Mouse (Mus musculus) megakaryocyte, embryonic 14.5 days (primary cell): Measurements from ENCODE around the gene Hdhd3. TPM values are rescaled to one million over a fixed set of nuclear protein-coding genes. Genes with fewer than 3 reads are reported as not detected.
"Not testable (repeated sequence)": the region's sequence is repeated elsewhere in the genome, so short reads cannot be mapped to it uniquely, and the experiment has no call there.

ENCODE experiments used
- H3K27me3 ChIP-seq: replicated peaks from 2 replicates; pipeline ENCODE3; 2012; ENCODE audit warnings: inconsistent platforms
- H3K36me3 ChIP-seq: replicated peaks from 2 replicates; pipeline ENCODE3; 2012; ENCODE audit warnings: low read length, inconsistent platforms, mixed read lengths
- H3K4me1 ChIP-seq: 2 replicates; pipeline ENCODE4 v1.6.1; 2012; ENCODE audit warnings: inconsistent platforms
- H3K4me3 ChIP-seq: replicated peaks from 2 replicates; pipeline ENCODE3; 2012; ENCODE audit warnings: moderate library complexity, mild to moderate bottlenecking, inconsistent platforms
- H3K9me3 ChIP-seq: 2 replicates; pipeline ENCODE4 v1.6.1; 2012; ENCODE audit warnings: inconsistent platforms
- FLI1 ChIP-seq: IDR thresholded peaks from 2 replicates; pipeline ENCODE4 v1.6.1; 2012; ENCODE audit warnings: low read length, inconsistent platforms, mixed read lengths
- GATA1 ChIP-seq: IDR thresholded peaks from 3 replicates; pipeline ENCODE4 v1.6.1; 2012; ENCODE audit warnings: mixed read lengths, low read length, inconsistent platforms, borderline replicate concordance
- polyA plus RNA-seq: library from polyadenylated mRNA; stranded (reverse); fragments of >175 nt; gene quantifications from 2 replicates; pipeline ENCODE4 v1.2.3, GENCODE M21; 2012; ENCODE audit warnings: low replicate concordance; ENCODE audit not compliant: insufficient read depth

Hdhd3 gene
- polyA plus RNA-seq, 1 experiment, result 1.5 TPM

GRCm38 (mm10) chr4:62479937-62480708, 23.1 kb downstream of the Hdhd3 start, which contains the start of gene Bspry:
TSS of gene Bspry (plus strand) at chr4:62480053.
- Histone ChIP-seq H3K9me3 (no peaks in the 10 kb centered on the region), H3K36me3 (no peaks in the 10 kb centered on the region), H3K4me3 (peak within 1 kb of the TSS; percentile 86), H3K27me3 (peaks cover 31% of the 10 kb centered on the region), H3K4me1 (peaks cover 47% of the 10 kb centered on the region)
- TF ChIP-seq GATA1, result no peak
- no peak for TF ChIP-seq FLI1

- Histone ChIP-seq H3K27me3 (peaks cover 31% of the 10 kb centered on the region), H3K4me1 (peaks cover 41% of the 10 kb centered on the region), H3K4me3 (peak overlapping the region; percentile 86)
- H3K9me3 ChIP-seq, H3K36me3 ChIP-seq: not testable (repeated sequence)
Observed at GRCm38 (mm10) chr4:62479593-62479936, 23.7 kb downstream of the Hdhd3 start.

GRCm38 (mm10) chr4:62477542-62478244, 25.6 kb downstream of the Hdhd3 start:
- peaks cover 31% of the 10 kb centered on the region for H3K27me3 ChIP-seq
- H3K36me3 ChIP-seq, result no peaks in the 10 kb centered on the region
- H3K4me1 ChIP-seq, result peaks cover 36% of the 10 kb centered on the region
- H3K4me3 ChIP-seq, result no peak overlapping the region
- TF ChIP-seq GATA1 (no peak), FLI1 (no peak)
- 0 out of 2 replicates have a peak, but pooled peaks cover 2% of the 10 kb centered on the region for H3K9me3 ChIP-seq

- Histone ChIP-seq H3K4me3 (no peak overlapping the region), H3K4me1 (peaks cover 32% of the 10 kb centered on the region), H3K36me3 (no peaks in the 10 kb centered on the region), H3K27me3 (peaks cover 24% of the 10 kb centered on the region), H3K9me3 (0 out of 2 replicates have a peak, but pooled peaks cover 2% of the 10 kb centered on the region)
- TF ChIP-seq FLI1 (no peak), GATA1 (no peak)
Observed at GRCm38 (mm10) chr4:62475793-62476192, 27.5 kb downstream of the Hdhd3 start.

- TF ChIP-seq FLI1 (no peak), GATA1 (no peak)
- peaks cover 22% of the 10 kb centered on the region for H3K27me3 ChIP-seq
- no peaks in the 10 kb centered on the region for H3K36me3 ChIP-seq
- H3K4me1 ChIP-seq, result peaks cover 29% of the 10 kb centered on the region
- 0 out of 2 replicates have a peak, but pooled peaks cover 2% of the 10 kb centered on the region for H3K9me3 ChIP-seq
- no peak overlapping the region for H3K4me3 ChIP-seq
Observed at GRCm38 (mm10) chr4:62475131-62475530, 28.1 kb downstream of the Hdhd3 start.

- Histone ChIP-seq H3K4me3 (no peak overlapping the region), H3K4me1 (peaks cover 10% of the 10 kb centered on the region), H3K36me3 (no peaks in the 10 kb centered on the region), H3K9me3 (peaks cover 8% of the 10 kb centered on the region), H3K27me3 (peaks cover 7% of the 10 kb centered on the region)
- TF ChIP-seq FLI1, result no peak
- TF ChIP-seq GATA1, result no peak
Observed at GRCm38 (mm10) chr4:62472071-62472470, 31.2 kb downstream of the Hdhd3 start.

GRCm38 (mm10) chr4:62470598-62471051, 32.6 kb downstream of the Hdhd3 start, which contains the start of gene Wdr31:
TSS of gene Wdr31 (minus strand) at chr4:62470896.
- Histone ChIP-seq H3K27me3 (peaks cover 6% of the 10 kb centered on the region), H3K36me3 (no peaks in the 10 kb centered on the region), H3K4me1 (peaks cover 6% of the 10 kb centered on the region), H3K4me3 (peak within 1 kb of the TSS; percentile 88), H3K9me3 (peaks cover 8% of the 10 kb centered on the region)
- no peak for TF ChIP-seq FLI1
- no peak for TF ChIP-seq GATA1

GRCm38 (mm10) chr4:62468158-62468557, 35.1 kb downstream of the Hdhd3 start:
- H3K4me1 ChIP-seq, result peaks cover 6% of the 10 kb centered on the region
- no peak overlapping the region for H3K4me3 ChIP-seq
- peaks cover 8% of the 10 kb centered on the region for H3K27me3 ChIP-seq
- peaks cover 6% of the 10 kb centered on the region for H3K9me3 ChIP-seq
- H3K36me3 ChIP-seq, result no peaks in the 10 kb centered on the region
- no peak for TF ChIP-seq FLI1
- no peak for TF ChIP-seq GATA1

- Histone ChIP-seq H3K27me3 (peaks cover 29% of the 10 kb centered on the region), H3K9me3 (no peaks in the 10 kb centered on the region), H3K36me3 (no peaks in the 10 kb centered on the region), H3K4me1 (peaks cover 8% of the 10 kb centered on the region), H3K4me3 (no peak overlapping the region)
- TF ChIP-seq FLI1 (no peak), GATA1 (no peak)
Observed at GRCm38 (mm10) chr4:62463124-62463523, 40.1 kb downstream of the Hdhd3 start.

GRCm38 (mm10) chr4:62460348-62460747, 42.9 kb downstream of the Hdhd3 start:
- H3K27me3 ChIP-seq, result peaks cover 43% of the 10 kb centered on the region
- no peak overlapping the region for H3K4me3 ChIP-seq
- H3K36me3 ChIP-seq, result no peaks in the 10 kb centered on the region
- H3K4me1 ChIP-seq, result peaks cover 29% of the 10 kb centered on the region
- H3K9me3 ChIP-seq, result no peaks in the 10 kb centered on the region
- TF ChIP-seq FLI1 (no peak), GATA1 (no peak)
